Mouse (Mus musculus) megakaryocyte, embryonic 14.5 days (primary cell): ENCODE data around the gene Oprl1. TPM values are rescaled to one million over a fixed set of nuclear protein-coding genes. Genes with fewer than 3 reads are reported as not detected.

Experiments used
- H3K27me3 ChIP-seq: replicated peaks from 2 replicates; pipeline ENCODE3; 2012; ENCODE audit warnings: inconsistent platforms
- H3K36me3 ChIP-seq: replicated peaks from 2 replicates; pipeline ENCODE3; 2012; ENCODE audit warnings: low read length, inconsistent platforms, mixed read lengths
- H3K4me1 ChIP-seq: 2 replicates; pipeline ENCODE4 v1.6.1; 2012; ENCODE audit warnings: inconsistent platforms
- H3K4me3 ChIP-seq: replicated peaks from 2 replicates; pipeline ENCODE3; 2012; ENCODE audit warnings: moderate library complexity, mild to moderate bottlenecking, inconsistent platforms
- H3K9me3 ChIP-seq: 2 replicates; pipeline ENCODE4 v1.6.1; 2012; ENCODE audit warnings: inconsistent platforms
- FLI1 ChIP-seq: IDR thresholded peaks from 2 replicates; pipeline ENCODE4 v1.6.1; 2012; ENCODE audit warnings: low read length, inconsistent platforms, mixed read lengths
- GATA1 ChIP-seq: IDR thresholded peaks from 3 replicates; pipeline ENCODE4 v1.6.1; 2012; ENCODE audit warnings: mixed read lengths, low read length, inconsistent platforms, borderline replicate concordance
- polyA plus RNA-seq: library from polyadenylated mRNA; stranded (reverse); fragments of >175 nt; gene quantifications from 2 replicates; pipeline ENCODE4 v1.2.3, GENCODE M21; 2012; ENCODE audit warnings: low replicate concordance; ENCODE audit not compliant: insufficient read depth

Oprl1 gene
- polyA plus RNA-seq, 1 experiment = not detected

DNA sequence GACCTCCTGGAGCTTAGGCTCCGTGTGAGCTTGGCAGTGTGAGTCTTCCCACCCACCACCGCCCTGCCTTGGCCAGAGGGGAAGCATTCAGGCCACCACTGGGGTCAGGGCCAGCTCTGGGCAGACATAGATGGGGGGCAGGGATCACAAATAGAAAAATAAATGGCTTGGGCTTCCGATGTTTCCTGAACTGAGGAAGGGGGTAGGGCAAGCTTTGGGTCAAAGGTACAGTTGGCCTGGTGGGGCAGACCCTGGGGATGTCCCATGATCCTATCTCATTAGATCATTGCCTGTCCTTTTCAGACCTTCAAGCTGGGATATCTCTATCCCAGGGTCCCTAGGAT lies 37.1 kb upstream of the Oprl1 start:
- no peak overlapping the region for H3K4me3 ChIP-seq
- peaks cover 88% of the 10 kb centered on the region for H3K4me1 ChIP-seq
- H3K27me3 ChIP-seq = peaks cover 39% of the 10 kb centered on the region

GRCm38 (mm10) chr2:181678780-181679179 lies 36.0 kb upstream of the Oprl1 start:
- H3K9me3 ChIP-seq = no peaks in the 10 kb centered on the region
- no peak for TF ChIP-seq GATA1
- TF ChIP-seq FLI1 = no peak

More for the DNA sequence above, 37.1 kb upstream of the Oprl1 start:
- no peaks in the 10 kb centered on the region for H3K9me3 ChIP-seq
- TF ChIP-seq GATA1 (no peak), FLI1 (no peak)
- no peaks in the 10 kb centered on the region for H3K36me3 ChIP-seq

DNA sequence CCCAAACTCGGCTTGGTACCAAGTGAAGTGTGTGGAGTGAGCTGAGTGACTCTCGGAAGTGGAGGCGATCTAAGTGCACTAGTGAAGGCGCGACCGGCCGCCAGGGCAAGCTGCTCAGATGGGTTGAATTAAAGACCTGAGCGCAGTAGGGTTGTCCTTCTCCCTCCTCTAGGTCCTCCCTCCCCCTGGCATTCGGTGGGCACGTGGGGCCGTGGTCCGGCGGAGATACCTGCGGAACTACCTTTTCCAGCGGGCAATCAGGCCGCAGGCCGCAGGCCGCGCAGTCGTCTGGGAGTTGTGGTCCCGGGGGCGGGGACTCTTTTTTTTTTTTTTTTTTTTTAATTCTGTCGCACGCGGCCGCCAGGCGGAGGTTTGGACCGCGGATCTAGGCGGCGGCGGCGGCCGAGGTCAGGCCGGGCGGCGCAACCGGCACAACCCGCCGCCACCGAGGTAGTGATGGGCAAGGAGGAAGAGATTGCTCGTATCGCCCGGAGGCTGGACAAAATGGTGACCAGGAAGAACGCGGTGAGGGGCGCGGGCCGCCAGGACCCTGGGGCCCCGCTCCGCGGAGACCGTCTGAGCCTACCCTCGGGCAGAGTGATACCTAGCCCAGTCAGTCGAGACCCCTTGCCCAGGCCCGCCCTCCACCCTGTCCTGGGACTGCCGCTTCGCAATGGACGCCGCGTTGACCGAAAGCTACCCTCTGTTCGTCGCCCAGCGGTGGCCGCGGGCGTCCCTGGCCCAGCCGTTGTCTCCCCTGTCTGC lies 34.7 kb upstream of the Oprl1 start, which contains the start of gene Tcea2:
TSS of gene Tcea2 (plus strand) at position 360 of the 765 bp plus-strand sequence.
- H3K4me1 ChIP-seq = peaks cover 64% of the 10 kb centered on the region
- peaks cover under 1% of the 10 kb centered on the region for H3K36me3 ChIP-seq
- no peak for TF ChIP-seq FLI1
- TF ChIP-seq GATA1 = no peak
- peaks cover 30% of the 10 kb centered on the region for H3K27me3 ChIP-seq
- no peaks in the 10 kb centered on the region for H3K9me3 ChIP-seq
- peak within 1 kb of the TSS; percentile 95 for H3K4me3 ChIP-seq

More at GRCm38 (mm10) chr2:181678780-181679179, 36.0 kb upstream of the Oprl1 start:
- peaks cover 36% of the 10 kb centered on the region for H3K27me3 ChIP-seq
- no peak overlapping the region for H3K4me3 ChIP-seq
- H3K4me1 ChIP-seq = peaks cover 77% of the 10 kb centered on the region
- no peaks in the 10 kb centered on the region for H3K36me3 ChIP-seq

DNA sequence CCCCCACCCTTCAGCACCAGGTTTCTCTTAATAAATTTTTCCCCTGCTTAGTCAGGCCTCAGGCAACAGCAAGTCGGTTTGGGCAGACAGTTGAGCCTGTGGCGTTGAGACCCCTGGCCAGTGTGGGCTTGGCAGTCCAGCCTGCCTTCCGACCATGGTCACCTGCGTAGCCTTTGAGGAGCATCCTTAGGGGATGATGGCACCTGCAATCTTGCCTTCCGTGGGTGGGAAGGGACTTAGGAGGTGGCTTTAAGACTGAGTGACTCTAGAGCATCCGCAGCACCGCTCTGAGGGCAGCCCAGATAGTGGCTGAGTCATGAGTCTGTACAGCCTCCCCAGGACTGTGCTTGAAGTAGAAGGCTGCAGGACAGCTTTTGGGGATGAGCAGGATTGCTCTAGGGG lies 34.1 kb upstream of the Oprl1 start:
- H3K27me3 ChIP-seq = peaks cover 30% of the 10 kb centered on the region
- H3K9me3 ChIP-seq = no peaks in the 10 kb centered on the region
- no peak for TF ChIP-seq GATA1
- TF ChIP-seq FLI1 = no peak
- peak overlapping the region; percentile 95 for H3K4me3 ChIP-seq
- H3K36me3 ChIP-seq = peaks cover 6% of the 10 kb centered on the region
- H3K4me1 ChIP-seq = peaks cover 58% of the 10 kb centered on the region

GRCm38 (mm10) chr2:181681978-181682377 lies 32.8 kb upstream of the Oprl1 start:
- TF ChIP-seq GATA1 = no peak
- TF ChIP-seq FLI1 = no peak
- Histone ChIP-seq H3K27me3 (peaks cover 30% of the 10 kb centered on the region), H3K36me3 (peaks cover 18% of the 10 kb centered on the region), H3K9me3 (no peaks in the 10 kb centered on the region), H3K4me1 (peaks cover 45% of the 10 kb centered on the region), H3K4me3 (no peak overlapping the region)

DNA sequence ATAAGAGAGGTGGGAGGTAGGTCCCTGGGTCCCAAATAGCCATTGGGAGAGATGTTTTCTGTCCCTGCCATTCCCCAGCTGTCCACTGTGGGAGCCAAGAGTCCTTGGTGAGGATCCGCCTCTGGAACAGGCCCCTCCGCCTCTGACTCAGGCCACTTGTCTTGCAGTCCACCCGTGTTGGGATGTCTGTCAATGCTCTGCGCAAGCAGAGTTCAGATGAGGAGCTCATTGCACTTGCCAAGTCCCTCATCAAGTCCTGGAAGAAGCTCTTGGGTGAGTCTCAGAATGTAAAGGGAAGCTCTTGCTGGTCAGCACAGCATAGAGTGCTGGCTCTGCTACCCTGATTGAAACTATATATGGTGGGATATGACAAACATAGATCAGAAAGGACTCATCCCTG lies 31.4 kb upstream of the Oprl1 start:
- Histone ChIP-seq H3K9me3 (no peaks in the 10 kb centered on the region), H3K4me3 (no peak overlapping the region), H3K4me1 (peaks cover 31% of the 10 kb centered on the region), H3K27me3 (peaks cover 30% of the 10 kb centered on the region), H3K36me3 (peaks cover 32% of the 10 kb centered on the region)
- TF ChIP-seq GATA1 (no peak), FLI1 (no peak)

DNA sequence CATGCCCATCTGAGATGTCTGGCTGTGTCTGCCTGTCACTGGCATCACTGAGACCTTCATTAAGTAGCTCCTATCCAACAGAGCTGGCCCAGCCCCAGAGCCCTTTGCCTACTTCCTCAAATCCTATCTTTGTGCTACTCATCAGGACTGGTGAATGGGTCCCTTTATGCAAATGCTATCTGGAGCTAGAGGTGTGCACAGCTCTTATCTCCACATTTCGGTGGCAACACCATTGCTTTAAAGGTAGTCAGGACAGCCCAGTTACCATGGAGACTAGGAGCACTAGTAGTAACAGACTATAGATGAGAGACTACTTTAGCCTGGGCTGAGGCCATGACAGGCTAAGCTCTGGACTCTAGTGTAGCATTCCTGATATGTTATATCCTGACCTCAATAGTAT lies 30.1 kb upstream of the Oprl1 start:
- Histone ChIP-seq H3K4me3 (no peak overlapping the region), H3K4me1 (peaks cover 23% of the 10 kb centered on the region), H3K27me3 (peaks cover 30% of the 10 kb centered on the region), H3K36me3 (peaks cover 43% of the 10 kb centered on the region), H3K9me3 (no peaks in the 10 kb centered on the region)
- TF ChIP-seq FLI1 = no peak
- no peak for TF ChIP-seq GATA1

DNA sequence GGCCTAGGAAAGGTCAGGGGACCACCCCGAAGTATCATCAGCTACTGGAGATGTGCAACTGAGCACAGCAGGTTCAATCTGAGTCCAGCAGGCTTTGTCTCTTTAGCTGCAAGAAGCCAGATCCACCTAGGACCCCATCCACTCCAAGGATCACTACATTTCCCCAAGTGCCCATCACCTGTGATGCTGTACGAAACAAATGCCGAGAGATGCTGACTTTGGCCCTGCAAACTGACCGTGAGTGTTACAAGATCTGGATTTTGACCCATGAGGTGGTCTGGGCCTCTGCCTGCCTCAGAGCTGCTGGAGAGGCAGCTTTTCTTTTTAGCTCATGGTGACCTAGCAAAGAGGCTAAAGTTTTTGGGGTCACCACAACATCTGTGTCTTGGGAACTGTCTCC lies 29.1 kb upstream of the Oprl1 start:
- Histone ChIP-seq H3K27me3 (peaks cover 29% of the 10 kb centered on the region), H3K4me1 (peaks cover 23% of the 10 kb centered on the region), H3K4me3 (no peak overlapping the region), H3K9me3 (no peaks in the 10 kb centered on the region), H3K36me3 (peaks cover 51% of the 10 kb centered on the region)
- TF ChIP-seq FLI1 (no peak), GATA1 (no peak)

GRCm38 (mm10) chr2:181687586-181687985 lies 27.2 kb upstream of the Oprl1 start:
- Histone ChIP-seq H3K4me1 (peaks cover 33% of the 10 kb centered on the region), H3K27me3 (peaks cover 23% of the 10 kb centered on the region), H3K36me3 (peaks cover 51% of the 10 kb centered on the region), H3K4me3 (no peak overlapping the region), H3K9me3 (no peaks in the 10 kb centered on the region)
- TF ChIP-seq GATA1 = no peak
- TF ChIP-seq FLI1 = no peak

GRCm38 (mm10) chr2:181689466-181690160 lies 25.2 kb upstream of the Oprl1 start:
- Histone ChIP-seq H3K4me3 (no peak overlapping the region), H3K4me1 (peaks cover 53% of the 10 kb centered on the region), H3K36me3 (peaks cover 51% of the 10 kb centered on the region), H3K27me3 (peaks cover 29% of the 10 kb centered on the region), H3K9me3 (no peaks in the 10 kb centered on the region)
- TF ChIP-seq FLI1 (no peak), GATA1 (no peak)
